Mouse (Mus musculus): ENCODE results near the gene Acap1. TPM values are rescaled to one million over a fixed set of nuclear protein-coding genes. Genes with fewer than 3 reads are reported as not detected.
A peak's percentile ranks its signal among the peaks of the same experiment; 100 is the strongest.

Acap1 gene
- polyA plus RNA-seq, 1 experiment from 2014 or later, result 0.52 TPM

GRCm38 (mm10) chr11:69894671-69895070 lies 668 bp downstream of the Acap1 start:
- ATAC-seq (ENCODE audit: low FRiP score, low read depth), result no peak
- peaks cover 13% of the 10 kb centered on the region for H3K4me1 ChIP-seq (replicated peaks)
- no peaks in the 10 kb centered on the region for H3K27me3 ChIP-seq
- H3K27ac ChIP-seq (replicated peaks), result no peak overlapping the region
- no peak overlapping the region for H3K9ac ChIP-seq
- no peaks in the 10 kb centered on the region for H3K9me3 ChIP-seq
- H3K36me3 ChIP-seq, result no peaks in the 10 kb centered on the region
- H3K4me3 ChIP-seq, result no peak overlapping the region
- WGBS, result 83% methylated on average over 5 of the region's 5 CpGs
- H3K4me2 ChIP-seq, result no peak overlapping the region

- Histone ChIP-seq H3K36me3 (no peaks in the 10 kb centered on the region), H3K27ac (replicated peaks) (no peak overlapping the region), H3K4me1 (replicated peaks) (no peaks in the 10 kb centered on the region), H3K9ac (no peak overlapping the region), H3K4me2 (no peak overlapping the region), H3K27me3 (no peaks in the 10 kb centered on the region), H3K4me3 (no peak overlapping the region), H3K9me3 (no peaks in the 10 kb centered on the region)
- WGBS, result 64% methylated on average over 4 of the region's 4 CpGs
- no peak for ATAC-seq (ENCODE audit: low FRiP score, low read depth)
Measured at GRCm38 (mm10) chr11:69891482-69891881, 3.9 kb downstream of the Acap1 start.

- Histone ChIP-seq H3K4me2 (no peak overlapping the region), H3K4me1 (replicated peaks) (no peaks in the 10 kb centered on the region), H3K36me3 (no peaks in the 10 kb centered on the region), H3K9ac (no peak overlapping the region), H3K4me3 (no peak overlapping the region), H3K9me3 (no peaks in the 10 kb centered on the region), H3K27me3 (peaks cover under 1% of the 10 kb centered on the region; the same call in 1 of the 2 replicates), H3K27ac (replicated peaks) (no peak overlapping the region)
- no peak for ATAC-seq (ENCODE audit: low FRiP score, low read depth)
- 78% methylated on average over 8 of the region's 8 CpGs for WGBS
Measured at GRCm38 (mm10) chr11:69886907-69887635, 8.3 kb downstream of the Acap1 start.

- WGBS, result 86% methylated on average over 8 of the region's 8 CpGs
- Histone ChIP-seq H3K27me3 (peaks cover 6% of the 10 kb centered on the region; the same call in 1 of the 2 replicates), H3K4me1 (replicated peaks) (peaks cover 18% of the 10 kb centered on the region; the same call in 1 of the 2 replicates), H3K4me3 (no peak overlapping the region), H3K9me3 (no peaks in the 10 kb centered on the region), H3K27ac (replicated peaks) (no peak overlapping the region), H3K36me3 (no peaks in the 10 kb centered on the region), H3K9ac (no peak overlapping the region), H3K4me2 (no peak overlapping the region)
- ATAC-seq (ENCODE audit: low FRiP score, low read depth), result no peak
Measured at GRCm38 (mm10) chr11:69884663-69885062, 10.7 kb downstream of the Acap1 start.

- Histone ChIP-seq H3K4me1 (replicated peaks) (peaks cover 19% of the 10 kb centered on the region; the same call in 1 of the 2 replicates), H3K4me3 (no peak overlapping the region), H3K4me2 (no peak overlapping the region), H3K27ac (replicated peaks) (no peak overlapping the region), H3K9me3 (no peaks in the 10 kb centered on the region), H3K36me3 (no peaks in the 10 kb centered on the region), H3K9ac (no peak overlapping the region), H3K27me3 (peaks cover 9% of the 10 kb centered on the region; the same call in 1 of the 2 replicates)
- 76% methylated on average over 9 of the region's 9 CpGs for WGBS
- ATAC-seq (ENCODE audit: low FRiP score, low read depth), result no peak
Measured at GRCm38 (mm10) chr11:69884240-69884639, 11.1 kb downstream of the Acap1 start.

- 90% methylated on average over 8 of the region's 8 CpGs for WGBS
- ATAC-seq (ENCODE audit: low FRiP score, low read depth), result no peak
Measured at GRCm38 (mm10) chr11:69883527-69884151, 11.7 kb downstream of the Acap1 start.

GRCm38 (mm10) chr11:69883066-69883465 lies 12.3 kb downstream of the Acap1 start:
- WGBS, result 62% methylated on average over 4 of the region's 4 CpGs
- H3K9ac ChIP-seq, result no peak overlapping the region
- H3K4me2 ChIP-seq, result no peak overlapping the region
- H3K4me3 ChIP-seq, result no peak overlapping the region
- ATAC-seq (ENCODE audit: low FRiP score, low read depth), result no peak
- H3K4me1 ChIP-seq (replicated peaks), result peaks cover 19% of the 10 kb centered on the region; the same call in 1 of the 2 replicates
- H3K27ac ChIP-seq (replicated peaks), result no peak overlapping the region
- no peaks in the 10 kb centered on the region for H3K9me3 ChIP-seq
- no peaks in the 10 kb centered on the region for H3K36me3 ChIP-seq
- H3K27me3 ChIP-seq, result peaks cover 9% of the 10 kb centered on the region; the same call in 1 of the 2 replicates

More at GRCm38 (mm10) chr11:69883527-69884151, 11.7 kb downstream of the Acap1 start:
- no peaks in the 10 kb centered on the region for H3K9me3 ChIP-seq
- H3K27me3 ChIP-seq, result peaks cover 9% of the 10 kb centered on the region; the same call in 1 of the 2 replicates
- H3K4me3 ChIP-seq, result no peak overlapping the region
- H3K36me3 ChIP-seq, result no peaks in the 10 kb centered on the region
- H3K4me1 ChIP-seq (replicated peaks), result peaks cover 19% of the 10 kb centered on the region; the same call in 1 of the 2 replicates
- no peak overlapping the region for H3K4me2 ChIP-seq
- H3K27ac ChIP-seq (replicated peaks), result no peak overlapping the region
- no peak overlapping the region for H3K9ac ChIP-seq

- Histone ChIP-seq H3K4me3 (peak overlapping the region; percentile 38), H3K4me1 (replicated peaks) (peaks cover 22% of the 10 kb centered on the region; the same call in 1 of the 2 replicates), H3K9me3 (no peaks in the 10 kb centered on the region), H3K27me3 (peaks cover 9% of the 10 kb centered on the region; the same call in 1 of the 2 replicates), H3K36me3 (no peaks in the 10 kb centered on the region), H3K27ac (replicated peaks) (no peak overlapping the region), H3K4me2 (peak overlapping the region; percentile 63), H3K9ac (no peak overlapping the region)
- WGBS, result 62% methylated on average over 21 of the region's 21 CpGs
- ATAC-seq (ENCODE audit: low FRiP score, low read depth), result no peak
Measured at GRCm38 (mm10) chr11:69881787-69882670, 13.3 kb downstream of the Acap1 start.

GRCm38 (mm10) chr11:69880853-69881603 lies 14.3 kb downstream of the Acap1 start, which contains the start of gene Kctd11:
Kctd11 (minus strand) TSS chr11:69881406.
- WGBS, result 1% methylated on average over 41 of the region's 46 CpGs
- Histone ChIP-seq H3K4me2 (peak within 1 kb of the TSS; percentile 63), H3K27ac (replicated peaks) (peak within 1 kb of the TSS; percentile 31), H3K27me3 (peaks cover 9% of the 10 kb centered on the region; the same call in 1 of the 2 replicates), H3K9ac (0 out of 2 replicates have a peak within 1 kb of the TSS, but pooled peaks have one; percentile 9), H3K9me3 (no peaks in the 10 kb centered on the region), H3K36me3 (no peaks in the 10 kb centered on the region), H3K4me1 (replicated peaks) (peaks cover 24% of the 10 kb centered on the region; the same call in 1 of the 2 replicates), H3K4me3 (peak within 1 kb of the TSS; percentile 38)
- ATAC-seq (ENCODE audit: low FRiP score, low read depth), result peak; percentile 84

GRCm38 (mm10) chr11:69880506-69880852 lies 14.9 kb downstream of the Acap1 start:
- H3K27ac ChIP-seq (replicated peaks), result peak overlapping the region; percentile 31

GRCm38 (mm10) chr11:69879711-69880110 lies 15.6 kb downstream of the Acap1 start:
- no peak for ATAC-seq (ENCODE audit: low FRiP score, low read depth)
- Histone ChIP-seq H3K36me3 (no peaks in the 10 kb centered on the region), H3K4me3 (peak overlapping the region; percentile 38), H3K4me2 (peak overlapping the region; percentile 63), H3K4me1 (replicated peaks) (peaks cover 24% of the 10 kb centered on the region; the same call in 1 of the 2 replicates), H3K9me3 (no peaks in the 10 kb centered on the region), H3K27ac (replicated peaks) (no peak overlapping the region), H3K9ac (no peak overlapping the region), H3K27me3 (peaks cover 9% of the 10 kb centered on the region; the same call in 1 of the 2 replicates)
- WGBS, result 56% methylated on average over 15 of the region's 15 CpGs

More at GRCm38 (mm10) chr11:69880506-69880852, 14.9 kb downstream of the Acap1 start:
- H3K4me1 ChIP-seq (replicated peaks), result peaks cover 24% of the 10 kb centered on the region; the same call in 1 of the 2 replicates
- 0 out of 2 replicates have a peak overlapping the region, but pooled peaks have one; percentile 9 for H3K9ac ChIP-seq
- peak; percentile 53 for ATAC-seq (ENCODE audit: low FRiP score, low read depth)
- no peaks in the 10 kb centered on the region for H3K36me3 ChIP-seq
- H3K4me2 ChIP-seq, result peak overlapping the region; percentile 63
- H3K9me3 ChIP-seq, result no peaks in the 10 kb centered on the region
- under 1% methylated on average over 18 of the region's 18 CpGs for WGBS
- H3K4me3 ChIP-seq, result peak overlapping the region; percentile 38
- peaks cover 9% of the 10 kb centered on the region; the same call in 1 of the 2 replicates for H3K27me3 ChIP-seq

Data from hindbrain, embryonic 15.5 days (tissue).